Mouse (Mus musculus) kidney, adult 11 months (tissue): Measurements from ENCODE around the gene Dnm3.

ENCODE experiments used
- DNase-seq: peaks from one replicate; pipeline ENCODE4 v3.0.0; 2022

Dnm3 gene

DNA sequence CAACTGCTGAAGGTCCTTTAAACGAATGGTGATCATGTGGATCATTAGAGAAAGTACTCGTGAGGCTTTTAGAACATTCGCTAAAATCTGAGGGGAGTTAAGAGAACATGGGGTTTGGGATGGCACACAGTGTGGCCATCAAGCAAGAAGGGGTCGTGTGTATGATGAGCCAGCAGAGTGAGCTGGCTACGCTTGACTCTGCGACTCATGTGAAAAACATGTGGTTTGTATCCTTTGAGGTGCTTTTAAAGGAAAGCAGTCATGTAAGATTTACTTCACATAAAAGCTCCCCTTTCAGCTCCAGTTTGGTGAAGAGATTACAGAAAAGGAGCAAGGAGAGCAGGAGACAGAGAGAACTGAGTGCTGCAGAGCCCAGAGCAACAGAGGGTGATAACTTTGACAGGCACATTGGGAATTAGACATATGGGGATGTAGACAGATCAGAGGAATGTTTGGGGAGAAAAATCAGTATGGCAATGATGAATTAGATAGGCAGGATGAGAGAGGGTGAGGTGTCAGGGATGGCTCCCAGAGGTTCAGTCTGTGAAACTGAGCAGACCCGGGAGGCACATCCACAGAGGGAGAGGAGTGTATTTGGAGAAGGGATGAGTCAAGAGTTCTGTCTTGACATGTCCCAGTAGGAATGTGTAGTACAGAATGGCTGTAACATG is 234.7 kb downstream of the Dnm3 start:
- DNase-seq, result no peak

DNA sequence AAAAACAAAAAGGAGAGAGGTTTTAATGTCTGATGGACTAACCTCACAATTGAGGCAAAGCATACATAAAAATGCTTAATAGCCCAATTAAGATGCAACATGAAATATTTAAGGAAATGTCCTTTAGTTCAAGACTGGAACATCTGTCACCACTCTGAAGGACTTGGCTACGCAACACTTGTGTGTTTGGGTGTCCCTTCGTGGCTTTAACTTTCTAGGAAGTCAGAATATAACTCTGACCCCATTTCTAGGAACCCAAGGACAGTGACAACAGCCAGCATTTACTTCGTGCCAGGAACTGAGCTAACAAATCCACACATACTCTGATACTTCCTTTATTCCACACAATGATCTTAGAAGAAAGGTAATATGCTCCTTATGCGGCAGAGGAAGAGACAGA is 237.1 kb downstream of the Dnm3 start:
- DNase-seq, result no peak

DNA sequence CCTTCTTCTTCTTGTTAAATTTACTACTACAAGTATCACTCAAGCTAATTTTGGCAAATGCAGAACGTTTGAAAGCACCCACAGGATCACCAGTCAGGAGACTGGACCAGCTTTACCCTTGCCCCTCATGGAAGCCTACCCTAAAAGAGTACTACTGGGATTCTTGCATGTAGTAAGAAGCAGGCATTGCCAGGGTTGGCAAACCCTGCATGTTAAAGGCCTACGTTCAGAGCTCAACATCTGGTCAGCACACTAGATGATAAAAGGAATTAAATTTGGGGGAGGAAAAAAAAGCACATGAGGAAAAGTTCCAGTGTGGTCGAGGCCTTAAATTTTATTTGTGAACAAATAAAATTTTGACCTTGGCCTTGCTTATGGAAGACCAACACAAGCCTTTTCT is 239.2 kb downstream of the Dnm3 start:
- no peak for DNase-seq

DNA sequence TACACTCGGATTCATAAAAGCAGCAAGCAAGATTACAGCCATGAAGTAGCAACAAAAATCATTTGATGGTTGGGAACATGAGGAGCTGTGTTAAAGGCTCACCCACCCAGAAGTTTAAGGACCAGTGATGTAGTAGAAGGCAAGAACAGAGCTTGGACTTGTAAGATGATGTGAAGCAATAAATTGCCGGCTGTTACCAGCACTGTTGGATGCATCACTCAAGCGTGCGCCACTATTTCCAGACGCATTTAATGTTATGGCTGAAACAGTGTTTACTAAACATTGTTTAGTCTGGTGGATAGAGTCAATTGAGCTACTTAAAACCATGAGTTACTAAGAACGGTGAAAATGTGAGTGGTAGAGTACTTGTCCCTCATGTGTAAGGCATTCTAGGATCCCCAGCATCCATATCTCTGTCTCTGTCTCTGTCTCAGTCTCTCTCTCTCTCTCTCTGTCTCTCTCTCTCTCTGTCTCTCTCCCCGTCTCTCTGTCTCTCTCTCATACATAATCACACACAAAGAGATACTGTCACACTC is 241.1 kb downstream of the Dnm3 start:
- no peak for DNase-seq

DNA sequence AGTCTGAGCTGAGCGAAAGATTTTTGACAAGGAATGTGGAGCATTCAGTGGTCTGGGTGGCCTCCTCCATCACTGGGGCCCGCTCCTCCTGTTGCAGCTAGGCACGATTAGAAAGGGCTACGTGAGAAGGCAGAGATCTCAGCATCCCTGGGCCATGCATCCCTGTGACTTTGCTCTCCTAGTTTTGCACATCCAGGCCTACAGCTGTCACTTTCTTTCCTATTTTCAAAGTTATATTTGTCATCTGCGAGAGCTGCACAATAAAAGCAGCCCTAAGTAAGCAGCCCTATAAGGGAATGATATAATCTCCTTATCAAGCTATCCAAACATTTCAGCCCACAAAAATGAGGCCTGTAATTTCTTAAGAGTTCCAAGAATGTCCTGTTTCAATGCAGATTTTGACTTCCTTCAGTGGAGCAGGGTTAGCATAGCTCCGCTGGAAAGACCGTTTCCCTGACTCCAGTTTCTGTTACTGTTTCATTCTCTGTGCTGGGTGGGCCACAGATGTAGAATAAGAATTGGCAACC is 252.2 kb downstream of the Dnm3 start:
- DNase-seq, result no peak

DNA sequence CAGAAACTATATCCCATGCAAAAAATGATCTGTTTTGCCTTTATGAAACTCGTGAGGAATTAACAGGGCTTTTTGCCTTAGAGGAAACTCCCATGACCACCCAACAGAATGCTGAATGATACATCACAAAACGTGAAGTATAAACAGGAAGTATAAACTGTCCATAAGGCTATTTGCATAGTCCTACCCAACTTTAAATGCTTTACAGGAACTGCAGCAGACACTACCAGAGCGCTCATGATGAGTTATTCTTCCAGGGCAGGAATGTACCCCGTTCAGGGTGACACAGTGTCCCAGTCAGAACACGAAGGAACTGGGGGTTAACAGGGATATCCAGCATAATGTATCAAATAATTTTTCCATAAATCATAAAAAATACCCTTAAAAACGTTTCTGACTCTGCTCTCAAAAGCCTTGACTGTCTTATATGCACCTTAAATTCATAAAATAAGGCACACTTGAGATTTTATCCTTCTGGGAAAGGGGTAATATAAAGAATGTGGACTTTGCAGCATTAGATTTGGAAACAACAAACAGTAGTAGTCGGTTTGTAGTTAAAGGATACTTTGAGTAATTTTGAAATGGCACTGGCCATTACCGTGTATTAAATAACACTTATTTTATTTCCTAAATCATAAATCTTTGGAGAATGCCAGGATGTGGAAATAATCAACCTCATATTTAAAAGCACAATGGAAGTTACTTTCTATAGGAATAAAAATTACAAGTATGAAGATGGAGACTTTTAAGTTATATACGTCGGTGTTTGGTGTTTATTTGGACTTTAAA is 252.8 kb downstream of the Dnm3 start:
- no peak for DNase-seq

DNA sequence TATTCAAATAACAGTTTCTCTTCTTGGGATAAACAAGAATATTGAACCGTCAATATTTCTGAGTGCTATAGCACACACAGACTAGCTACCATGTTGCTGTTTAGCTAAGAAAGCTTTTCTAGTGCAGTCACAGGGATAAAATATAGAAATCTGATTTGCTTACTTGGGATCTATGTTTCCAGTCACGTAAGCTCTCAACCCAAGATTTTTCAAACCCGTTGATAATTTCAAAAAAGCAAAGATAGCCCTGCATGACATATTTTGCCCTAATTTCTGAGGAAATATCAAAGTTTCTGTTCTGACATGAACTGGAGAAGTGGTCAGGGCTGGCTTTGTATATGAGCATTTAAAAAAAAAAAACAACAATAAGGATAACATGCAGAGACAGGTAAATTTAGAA is 253.8 kb downstream of the Dnm3 start:
- DNase-seq, result no peak

DNA sequence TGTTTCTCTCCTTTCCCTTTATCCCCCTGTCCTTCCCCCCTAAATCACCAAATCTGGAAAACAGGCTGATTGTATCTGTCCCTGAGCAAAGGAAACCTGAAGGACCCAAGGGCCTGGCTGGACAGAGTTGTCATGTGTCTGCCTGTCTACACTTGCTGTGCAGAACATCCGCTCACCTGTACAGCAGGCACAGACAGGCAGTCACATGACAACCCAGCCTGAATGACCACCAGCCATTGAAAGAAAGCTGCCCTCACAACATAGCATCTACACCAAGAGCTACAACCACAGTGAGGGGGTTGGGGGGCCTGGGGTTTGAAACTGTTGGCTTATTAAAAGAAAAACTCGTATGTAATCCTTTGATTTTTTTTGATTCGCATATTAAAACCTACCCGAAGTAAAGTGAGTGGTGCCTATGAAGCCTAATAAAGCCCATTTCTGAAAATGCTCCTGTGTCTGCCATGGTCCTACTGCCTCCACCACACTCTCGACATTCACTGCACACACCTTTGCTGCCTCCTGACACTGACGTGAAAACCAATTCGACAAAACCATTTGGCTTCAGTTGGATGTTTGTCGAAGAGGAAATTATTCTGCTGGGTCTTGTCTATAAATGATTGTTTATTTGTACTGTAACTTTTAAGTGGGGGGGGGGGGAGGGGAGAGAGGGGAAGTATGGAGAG is 254.4 kb downstream of the Dnm3 start:
- no peak for DNase-seq

DNA sequence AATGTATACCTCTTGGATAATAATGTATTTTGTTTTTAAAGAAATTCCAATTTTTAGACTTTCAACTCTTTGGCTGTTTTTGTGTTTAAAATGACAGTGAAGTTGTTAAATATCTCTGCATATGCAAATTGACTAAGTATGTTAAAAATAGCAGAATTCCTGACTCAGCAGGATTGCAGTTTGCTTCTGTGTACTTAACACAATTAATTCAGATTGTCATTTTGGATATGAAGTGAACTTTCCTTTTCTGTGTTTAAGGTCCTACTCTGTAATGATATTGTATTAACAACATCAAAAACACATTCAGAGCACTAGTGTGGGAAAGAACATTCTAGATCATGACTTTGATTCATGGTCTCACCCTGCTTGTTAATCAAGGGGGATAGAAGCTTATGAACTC is 255.5 kb downstream of the Dnm3 start:
- no peak for DNase-seq

DNA sequence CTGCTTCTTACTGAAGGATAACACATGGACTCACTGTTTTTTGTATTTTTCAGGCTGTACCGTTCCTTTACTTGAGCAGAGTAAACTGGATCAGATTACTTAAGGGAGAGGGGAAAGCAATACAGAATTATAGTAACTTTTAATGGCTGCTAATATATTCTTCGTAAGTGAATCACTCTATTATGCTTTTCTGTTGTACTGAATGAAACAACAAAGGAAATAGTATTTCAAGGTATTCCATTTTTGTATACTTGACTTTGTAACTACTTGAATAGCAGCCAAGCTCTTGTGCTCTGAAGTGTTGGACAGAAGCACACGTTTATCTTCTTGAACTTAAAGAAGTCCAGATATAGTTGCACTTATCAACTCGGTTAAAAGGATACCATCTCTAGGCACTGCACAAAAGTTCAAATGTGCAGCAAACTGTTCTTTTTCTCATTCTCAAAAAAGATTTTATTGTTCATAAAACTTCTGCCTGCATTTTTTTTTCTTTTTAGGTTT is 256.0 kb downstream of the Dnm3 start:
- DNase-seq, result no peak

DNA sequence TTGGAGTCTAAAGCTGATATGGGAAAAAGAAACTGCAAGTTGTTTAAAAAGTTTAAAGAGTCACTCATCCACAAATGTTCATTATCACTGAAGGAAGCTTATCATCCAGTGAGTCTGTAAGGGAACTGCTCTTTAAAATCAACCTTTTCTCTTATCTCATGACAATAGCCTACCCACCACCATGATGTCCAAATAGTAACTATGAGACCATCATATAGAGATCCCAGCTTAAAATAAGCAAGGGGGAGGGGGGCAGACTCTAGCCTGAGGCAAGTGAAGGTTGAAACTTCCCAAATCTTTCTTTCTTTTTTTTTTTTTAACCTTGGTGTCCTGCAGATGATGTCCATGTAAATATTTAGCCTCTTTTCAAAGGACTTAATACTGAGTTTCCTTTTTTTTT is 256.9 kb downstream of the Dnm3 start:
- no peak for DNase-seq

DNA sequence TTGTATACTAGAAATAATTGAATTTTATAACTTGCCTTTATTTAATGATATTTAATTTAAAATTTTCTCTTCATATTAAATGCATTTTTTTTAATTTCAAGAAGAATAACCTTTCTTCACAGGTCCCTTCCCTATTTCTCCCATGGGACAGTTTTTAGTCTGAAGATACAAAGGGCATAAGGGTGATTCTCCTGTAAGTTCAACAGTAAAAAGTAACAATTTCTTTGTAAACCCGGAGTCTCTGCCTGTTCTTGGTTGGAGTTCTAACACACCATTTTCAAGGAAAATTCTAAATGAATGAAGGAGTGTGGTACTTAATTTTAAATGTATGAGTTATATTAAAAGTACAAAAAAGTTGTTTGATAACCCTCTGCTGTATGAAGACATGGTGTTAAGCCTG is 258.1 kb downstream of the Dnm3 start:
- no peak for DNase-seq

DNA sequence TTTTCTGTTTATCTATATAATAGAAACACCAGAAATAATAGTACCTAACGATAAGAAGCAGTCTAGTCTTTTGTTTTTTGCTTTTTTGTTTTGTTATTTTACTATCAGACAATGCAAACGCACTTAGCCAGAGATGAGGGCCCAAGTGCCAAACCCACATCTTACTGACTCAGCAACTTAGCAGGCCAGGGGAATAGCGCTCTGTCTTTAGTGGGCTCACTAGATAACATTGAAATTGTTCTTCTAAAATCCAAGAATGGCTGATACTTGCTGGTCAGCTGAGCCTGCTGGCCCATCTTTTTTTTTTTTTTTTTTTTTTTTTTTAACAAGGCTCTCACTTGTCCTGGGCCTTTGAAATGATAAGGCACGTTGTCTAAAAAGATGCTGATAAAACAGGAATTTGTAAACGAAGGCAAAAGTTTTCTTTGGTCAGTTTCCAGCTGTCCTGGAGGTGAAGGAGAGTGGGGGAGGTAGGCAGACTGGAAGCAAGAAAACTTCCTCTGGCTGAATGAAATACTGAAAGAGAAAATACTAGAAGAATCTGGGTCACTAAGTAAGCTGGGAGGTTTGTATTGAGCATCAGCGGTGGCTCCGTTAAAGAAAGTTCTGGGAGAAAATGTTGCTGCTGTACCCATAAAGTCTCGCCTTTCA is 259.2 kb downstream of the Dnm3 start:
- no peak for DNase-seq

DNA sequence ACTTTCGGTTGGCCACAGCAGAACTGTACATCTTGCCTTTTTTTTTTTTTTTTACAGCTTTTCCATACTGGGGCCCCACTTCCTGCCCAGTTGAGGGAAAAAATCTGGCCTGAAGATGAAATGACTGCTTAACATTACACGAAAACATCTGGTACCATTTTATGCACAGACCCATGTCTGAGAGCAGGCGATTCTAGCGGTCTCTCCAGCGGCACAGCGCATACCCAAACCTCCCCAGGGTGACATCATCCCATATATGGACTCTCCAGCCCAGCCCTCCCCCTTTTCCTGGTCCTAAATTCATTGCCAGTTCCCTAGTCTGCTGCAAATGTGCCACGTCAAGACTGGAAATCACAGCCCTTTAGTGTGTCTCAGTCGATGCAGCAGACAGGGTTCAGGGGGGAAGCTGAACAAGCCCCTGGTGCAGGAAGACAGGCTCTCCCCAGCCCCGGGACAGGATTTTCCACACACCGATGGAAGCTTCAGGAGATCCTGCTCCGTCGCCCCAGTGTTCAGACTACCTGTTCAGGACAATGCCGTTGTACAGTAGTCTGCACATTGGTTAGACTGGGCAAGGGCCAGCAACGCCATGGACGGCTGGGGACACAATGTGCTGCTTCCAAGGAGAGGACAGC is 260.4 kb downstream of the Dnm3 start:
- DNase-seq, result peak; percentile 34

DNA sequence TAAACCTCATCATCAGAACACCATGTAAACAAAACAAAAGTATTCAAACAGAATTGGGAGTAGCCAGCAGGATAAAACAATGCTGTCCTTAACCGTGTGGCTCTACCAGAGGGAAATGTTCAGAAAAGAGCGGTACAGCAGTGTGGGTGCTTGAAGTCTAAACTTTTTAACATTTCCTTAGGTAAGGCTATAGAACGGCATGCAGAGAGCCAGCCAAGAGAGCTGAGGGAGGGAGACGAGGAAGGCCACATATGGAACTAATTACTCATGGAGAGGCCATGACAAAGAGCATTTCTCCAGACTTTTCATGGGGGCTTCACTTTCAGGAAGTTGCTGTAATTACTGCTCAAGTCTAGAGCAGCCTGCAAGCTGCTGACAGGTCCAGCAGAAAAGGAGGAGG is 261.2 kb downstream of the Dnm3 start:
- DNase-seq, result no peak

DNA sequence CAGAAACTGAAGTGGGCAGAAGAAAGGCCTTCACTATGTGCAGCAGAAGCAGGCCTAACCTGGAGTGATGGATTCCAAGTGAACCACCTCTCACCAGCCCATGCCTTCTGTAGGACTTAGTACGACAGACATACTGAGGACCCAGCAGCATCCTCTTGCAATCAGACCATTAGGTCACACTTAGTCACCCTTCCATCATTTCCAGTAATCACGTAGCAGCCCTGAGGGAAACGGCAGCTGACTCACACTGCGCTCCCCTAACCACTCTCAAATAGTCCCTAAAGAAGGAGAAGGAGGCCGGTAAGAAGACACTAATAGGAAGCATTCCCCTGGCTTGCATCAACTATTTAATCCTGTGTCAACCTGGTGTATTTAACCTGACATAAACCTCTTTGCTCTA is 262.1 kb downstream of the Dnm3 start:
- no peak for DNase-seq

DNA sequence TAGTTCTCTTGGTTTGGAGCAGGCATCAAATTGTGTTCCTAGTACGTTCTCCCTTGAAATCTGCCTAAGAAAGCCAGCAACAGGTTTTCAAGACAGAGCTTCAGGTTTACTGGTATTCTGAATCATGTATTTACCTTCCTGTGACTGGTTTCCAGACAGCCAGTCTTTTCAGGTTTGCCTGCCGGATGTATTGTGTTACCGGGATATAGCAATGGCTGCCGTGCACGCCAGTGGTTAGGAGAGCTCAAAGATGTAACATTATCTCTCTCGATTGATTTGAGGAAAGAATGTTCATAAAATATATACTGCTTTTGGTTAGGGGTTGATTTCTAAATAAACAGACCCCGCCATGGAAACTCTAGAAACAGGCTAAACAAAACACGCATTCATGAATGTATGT is 264.8 kb downstream of the Dnm3 start:
- DNase-seq, result no peak

DNA sequence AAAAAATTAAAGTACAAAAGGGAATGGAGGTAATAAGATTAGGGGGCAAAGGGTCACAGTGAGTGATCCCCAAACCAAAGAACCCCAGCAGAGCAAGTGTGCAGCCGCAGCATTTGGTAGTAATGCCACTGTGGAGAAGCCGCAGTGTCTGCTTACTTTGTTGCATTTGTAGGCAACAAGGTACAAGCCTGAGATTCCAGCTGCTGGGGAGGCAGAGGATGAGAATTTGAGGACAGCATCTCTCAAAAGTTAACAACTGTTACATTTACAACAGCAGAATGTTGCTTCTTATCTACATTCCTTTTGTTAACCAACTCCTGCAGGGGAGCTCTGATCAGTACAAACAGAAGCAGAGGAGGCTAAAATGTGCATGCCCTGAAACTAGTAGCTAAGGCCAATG is 267.3 kb downstream of the Dnm3 start:
- no peak for DNase-seq

DNA sequence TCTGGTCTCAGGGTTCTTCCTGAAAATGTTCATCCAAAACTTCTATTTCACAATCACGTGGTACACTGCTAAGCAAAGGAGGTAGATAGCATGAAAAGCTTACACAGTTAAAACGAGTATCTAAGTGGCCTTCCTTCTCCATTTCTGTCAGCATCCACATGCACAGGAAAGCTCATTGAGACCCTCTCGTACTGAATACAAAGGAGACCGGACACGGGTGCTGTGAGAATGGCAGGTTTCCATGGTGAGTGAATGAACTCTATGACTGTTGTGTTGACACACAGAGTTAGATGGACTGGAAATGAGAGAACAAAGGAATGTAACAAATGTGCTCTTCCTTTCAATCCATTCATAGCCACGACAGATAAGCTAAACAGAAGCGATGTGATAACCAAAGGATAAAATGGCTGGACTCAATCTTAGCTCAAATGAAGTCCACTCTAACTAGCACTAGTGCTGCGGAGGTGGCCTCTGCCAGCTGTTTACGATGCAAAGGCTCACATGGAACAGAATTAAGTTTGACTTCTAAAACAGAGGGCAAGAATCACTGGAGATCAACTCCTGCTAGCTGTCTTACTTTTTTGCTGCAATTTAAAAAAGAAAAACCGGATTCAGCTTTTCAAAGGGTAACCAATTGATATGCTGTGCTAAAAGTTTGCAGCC is 268.2 kb downstream of the Dnm3 start:
- DNase-seq, result no peak

DNA sequence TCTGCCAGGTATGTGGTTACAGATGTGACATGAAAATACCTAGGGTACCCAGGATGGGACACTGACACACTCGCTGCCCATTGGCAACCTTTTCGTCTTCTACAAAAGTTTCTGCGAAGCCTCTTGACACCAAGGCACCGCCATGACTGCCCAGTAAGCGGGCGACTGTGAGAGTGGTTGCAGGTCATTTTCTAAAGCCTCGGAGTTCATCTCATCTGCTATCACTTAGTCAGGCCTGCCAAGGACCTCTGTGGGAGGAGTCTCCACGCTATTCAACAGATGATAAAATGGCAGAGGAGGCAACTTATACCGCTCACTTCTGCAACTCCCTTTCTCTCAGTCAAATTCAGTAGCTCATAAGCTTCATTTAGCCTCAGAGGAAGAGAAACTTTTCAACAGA is 268.8 kb downstream of the Dnm3 start:
- DNase-seq, result no peak

DNA sequence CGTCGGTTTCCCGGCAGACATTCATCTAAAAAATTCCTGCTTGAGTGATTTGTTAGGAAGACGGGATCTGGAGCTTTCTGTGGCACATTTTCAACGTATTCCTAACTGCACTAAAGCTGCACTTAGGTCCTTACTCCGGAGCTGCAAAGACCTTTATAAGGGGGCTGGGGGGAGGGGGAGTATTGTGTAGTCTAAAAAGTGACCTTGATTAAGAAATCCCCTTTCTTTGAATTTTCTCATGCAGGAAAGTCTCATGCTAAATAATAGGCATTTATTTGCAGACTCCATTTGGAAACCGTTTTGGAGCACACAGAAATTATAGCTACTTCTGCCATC is 270.2 kb downstream of the Dnm3 start:
- DNase-seq, result no peak
